Mouse (Mus musculus) heart, adult 9 months (tissue): ENCODE results near the gene Synpo2.

Source experiments
- DNase-seq, 2 experiments: peaks; one replicate each; pipeline ENCODE4 v3.0.0; 2022; ENCODE audit warnings: low spot score in 2 of 2

Gene Synpo2

GRCm38 (mm10) chr3:123235921-123236320 lies at the start of gene Synpo2:
Gene Synpo2 (minus strand): TSS chr3:123236149.
- peak; percentile 77 to 78 for DNase-seq

DNA sequence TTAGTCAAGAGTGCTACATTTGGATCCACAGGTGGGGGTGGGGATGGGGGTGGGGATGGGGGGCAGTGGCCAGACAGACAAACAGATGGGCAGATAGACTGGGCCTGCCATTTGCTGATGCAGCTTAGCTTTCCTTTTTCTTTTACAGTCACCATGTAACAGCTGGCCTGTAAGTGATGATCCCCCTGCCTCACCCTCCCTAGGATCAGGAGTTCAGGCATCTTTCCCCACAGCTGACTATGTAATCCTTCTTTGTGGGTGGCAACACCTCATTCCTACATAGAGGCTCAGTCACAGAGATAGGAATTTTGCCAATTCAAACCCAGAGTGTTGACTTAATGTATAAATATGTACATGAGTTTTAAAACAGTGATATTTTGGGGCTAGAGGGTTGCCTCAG lies 49.7 kb upstream of the Synpo2 start:
- no peak for DNase-seq

GRCm38 (mm10) chr3:123284284-123284683 lies 48.3 kb upstream of the Synpo2 start:
- no peak for DNase-seq

- DNase-seq = no peak
Measured at GRCm38 (mm10) chr3:123282866-123283615, 47.1 kb upstream of the Synpo2 start.

GRCm38 (mm10) chr3:123267741-123268201 lies 31.8 kb upstream of the Synpo2 start:
- peak; percentile 82 to 84 for DNase-seq

DNA sequence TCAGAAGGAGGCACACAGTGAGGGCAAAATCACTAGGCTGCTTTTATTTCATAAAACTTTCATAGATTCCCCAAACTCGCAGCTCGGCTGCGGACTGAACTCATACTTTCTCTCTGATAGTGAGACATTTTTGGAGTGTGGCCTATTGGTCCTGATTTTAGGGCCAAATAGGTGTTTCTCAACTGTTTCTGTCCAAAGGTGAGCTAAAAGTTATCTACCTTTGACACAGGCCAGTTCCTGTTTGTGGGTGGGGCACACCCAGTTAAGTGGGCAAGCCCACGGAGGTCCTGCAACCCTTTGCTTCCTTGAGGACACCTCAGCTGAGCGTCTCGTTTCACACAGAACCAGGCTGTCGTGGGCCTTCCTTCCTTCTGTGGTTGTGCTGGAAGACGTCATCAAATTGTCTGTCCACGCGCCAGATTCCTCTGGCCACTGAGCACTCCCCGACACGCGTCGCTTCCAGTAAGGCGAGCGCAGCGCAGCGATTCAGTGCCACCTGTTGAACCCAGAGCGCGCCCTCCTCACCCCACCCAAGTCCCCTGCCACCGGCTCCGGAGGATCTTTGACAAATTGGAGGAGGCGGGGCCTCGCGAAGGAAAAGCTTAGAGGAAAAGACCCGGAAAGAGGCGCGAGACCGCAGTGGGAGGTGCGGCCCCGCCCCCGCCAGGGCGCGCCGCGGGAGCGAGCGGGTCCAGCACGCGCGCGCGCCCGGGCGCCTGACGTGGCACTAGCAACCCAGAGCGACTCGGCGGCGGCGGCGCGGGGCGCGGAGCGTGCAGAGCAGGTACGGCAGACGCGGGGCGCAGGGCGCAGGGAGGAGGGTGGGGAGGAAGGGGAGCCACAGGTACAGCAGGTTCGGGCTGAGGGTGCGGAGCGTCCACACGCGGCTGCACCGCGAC lies 31.1 kb upstream of the Synpo2 start, which contains the start of gene Sec24d:
Gene Sec24d (plus strand): TSS at position 703 of the 899 bp plus-strand sequence.
- peak; percentile 89 to 90 for DNase-seq

DNA sequence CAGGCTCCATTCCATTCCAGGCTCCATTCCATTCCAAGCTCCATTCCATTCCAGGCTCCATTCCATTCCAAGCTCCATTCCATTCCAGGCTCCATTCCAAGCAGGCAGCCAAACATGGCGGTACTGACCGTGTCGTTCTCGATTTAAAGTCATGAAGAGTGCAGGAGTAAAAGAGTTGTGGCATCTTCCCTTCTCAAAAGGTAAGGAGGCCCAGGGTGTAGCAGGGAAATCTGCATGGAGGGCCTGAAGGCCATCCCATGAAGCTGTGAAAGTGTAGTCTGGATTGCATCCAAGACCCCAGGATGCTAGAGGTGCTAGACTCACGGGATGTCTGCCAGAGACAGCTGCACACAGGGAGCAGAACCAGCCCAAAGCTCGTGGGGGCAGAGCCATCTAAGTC lies 28.8 kb upstream of the Synpo2 start:
- peak; percentile 27 to 57 for DNase-seq

GRCm38 (mm10) chr3:123258709-123259108 lies 22.8 kb upstream of the Synpo2 start:
- DNase-seq = peak; percentile 41 to 54

GRCm38 (mm10) chr3:123256181-123257101 lies 20.5 kb upstream of the Synpo2 start:
- peak; percentile 31 to 48 for DNase-seq

DNA sequence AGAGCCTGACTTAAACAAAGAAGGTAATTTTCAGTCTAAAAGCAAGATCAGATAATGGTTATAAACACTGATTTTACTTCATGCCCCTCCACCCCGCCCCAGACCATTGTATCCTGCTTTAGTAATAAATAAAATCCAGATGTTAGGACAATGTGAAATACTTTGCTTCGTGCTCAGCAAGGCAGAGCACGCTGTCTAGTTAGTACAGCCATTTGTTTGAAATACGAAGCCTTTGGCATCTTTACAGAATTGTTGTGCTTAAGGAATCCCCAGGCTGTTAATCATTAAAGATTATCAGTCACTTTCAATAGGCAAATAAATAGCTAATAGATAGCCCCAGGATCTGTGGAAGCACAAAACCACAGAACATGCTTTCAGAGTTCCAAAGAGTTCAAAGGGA lies 9.7 kb upstream of the Synpo2 start:
- no peak for DNase-seq

GRCm38 (mm10) chr3:123244376-123244775 lies 8.4 kb upstream of the Synpo2 start:
- peak; percentile 73 to 74 for DNase-seq

- DNase-seq = no peak
Measured at GRCm38 (mm10) chr3:123237446-123237845, 1.5 kb upstream of the Synpo2 start.

GRCm38 (mm10) chr3:123237039-123237438 lies 1.1 kb upstream of the Synpo2 start:
- no peak for DNase-seq

DNA sequence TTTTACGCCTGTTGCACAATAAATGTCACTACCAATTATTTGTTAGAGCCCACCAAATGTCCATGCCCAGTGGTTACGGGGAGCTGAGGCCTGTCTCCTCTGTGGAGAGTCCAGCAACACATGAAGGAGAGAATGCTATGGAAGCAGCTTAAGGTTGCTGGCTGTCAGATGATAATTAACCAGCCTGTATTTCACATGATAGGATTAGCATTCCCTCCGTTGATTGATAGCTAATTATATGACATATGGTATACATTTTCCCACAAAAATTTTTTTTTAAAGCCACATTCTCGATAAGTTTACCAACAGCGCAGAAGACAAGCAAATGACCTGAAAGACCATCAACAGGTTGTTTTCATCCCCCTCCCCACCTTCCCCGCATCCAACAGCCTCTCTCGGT lies 454 bp downstream of the Synpo2 start:
- DNase-seq = no peak

DNA sequence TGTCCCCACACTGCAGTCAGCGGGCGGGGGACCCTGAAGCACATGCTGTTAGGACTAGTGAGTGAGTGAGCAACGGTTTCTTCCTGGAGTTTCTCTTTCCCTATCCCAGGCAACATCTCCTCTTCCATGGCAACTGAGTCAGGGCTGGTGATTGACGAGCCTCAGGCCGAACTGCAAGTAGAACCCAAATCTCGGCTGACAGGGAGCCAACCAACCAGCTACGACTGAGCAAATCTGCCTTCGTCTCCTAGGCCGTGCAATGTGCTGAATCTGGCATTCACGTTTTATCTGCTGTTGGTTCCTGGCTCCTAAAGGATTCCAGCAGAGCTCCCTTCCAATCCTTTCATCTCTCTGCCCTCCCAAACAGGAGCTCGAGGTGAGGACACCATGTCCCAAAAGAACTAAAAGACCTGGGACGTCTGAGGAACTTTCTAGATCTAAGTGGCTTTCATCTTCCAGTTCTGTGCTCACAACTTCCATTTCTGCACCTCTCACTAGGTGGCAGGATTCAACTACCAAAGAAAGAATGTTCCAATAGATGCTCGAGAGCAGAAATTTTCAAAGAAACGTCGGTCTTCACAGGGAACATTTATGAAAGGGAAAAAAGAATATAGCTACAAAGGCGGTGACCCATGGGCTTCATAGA lies 1.6 kb downstream of the Synpo2 start:
- peak; percentile 49 to 77 for DNase-seq

DNA sequence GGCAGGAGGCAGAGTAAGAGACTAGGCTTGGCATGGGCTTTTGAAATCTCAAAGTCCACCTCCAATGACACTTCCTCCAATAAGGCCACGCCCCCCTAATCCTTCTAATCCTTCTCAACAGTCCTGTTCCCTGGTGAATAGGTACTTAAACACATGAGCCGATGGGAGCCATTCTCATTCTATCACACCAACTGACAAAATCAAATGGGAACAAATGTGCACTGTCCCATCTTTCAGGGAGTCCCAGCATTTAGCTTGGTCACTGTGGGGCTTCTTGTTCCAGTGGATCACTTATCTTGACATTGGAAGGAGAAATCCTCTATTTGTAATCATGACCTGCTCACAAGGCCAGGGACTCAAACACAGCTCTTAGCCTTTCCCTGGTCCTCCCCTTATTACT lies 4.3 kb downstream of the Synpo2 start:
- no peak for DNase-seq

- peak in 1 of 2 experiments; percentile 31 for DNase-seq
Measured at GRCm38 (mm10) chr3:123227276-123227675, 8.7 kb downstream of the Synpo2 start.

DNA sequence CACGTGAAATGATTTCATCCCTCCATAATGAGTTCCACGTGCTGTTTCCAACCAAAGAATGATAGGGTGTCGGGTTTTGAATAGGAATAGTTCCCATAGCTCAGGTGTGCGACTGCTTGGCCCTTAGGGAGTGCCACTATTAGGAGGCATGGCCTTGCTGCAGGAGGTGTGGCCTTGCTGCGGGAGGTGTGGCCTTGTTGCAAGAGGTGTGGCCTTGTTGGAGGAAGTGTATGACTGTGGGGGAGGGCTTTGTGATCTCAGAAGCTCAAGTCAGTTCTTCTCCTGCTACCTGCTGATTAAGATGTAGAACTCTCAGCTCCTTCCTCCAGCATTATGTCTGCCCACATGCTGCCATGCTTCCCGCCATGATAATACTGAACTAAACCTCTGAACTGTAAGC lies 17.3 kb downstream of the Synpo2 start:
- no peak for DNase-seq

DNA sequence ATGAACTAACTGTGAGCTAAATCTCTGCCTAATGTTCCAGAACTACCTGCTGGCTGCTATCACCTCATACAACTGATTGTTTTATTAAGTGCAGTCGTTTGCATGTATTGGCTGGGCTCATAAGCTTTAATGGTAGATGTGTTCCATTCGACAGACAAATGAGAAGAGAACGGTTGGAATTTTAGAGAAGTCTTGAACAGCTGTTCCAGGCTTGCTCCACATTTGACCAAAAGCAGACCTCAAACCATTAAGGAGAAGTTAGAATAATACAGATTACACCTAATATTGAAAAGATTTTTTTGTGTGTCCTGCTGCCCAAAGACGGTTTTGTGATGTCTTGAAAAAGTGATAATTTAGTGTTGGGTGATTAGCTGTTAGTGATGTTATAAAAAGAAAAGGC lies 27.1 kb downstream of the Synpo2 start:
- DNase-seq = no peak

GRCm38 (mm10) chr3:123207386-123207785 lies 28.6 kb downstream of the Synpo2 start:
- no peak for DNase-seq

GRCm38 (mm10) chr3:123205485-123205884 lies 30.5 kb downstream of the Synpo2 start:
- no peak for DNase-seq
